Mouse (Mus musculus): ENCODE results near the gene Cactin. TPM values are rescaled to one million over a fixed set of nuclear protein-coding genes. Genes with fewer than 3 reads are reported as not detected.

The Cactin gene
- total and polyA plus RNA-seq, 2 experiments from 2014 or later, result 13.7 to 14.3 TPM

GRCm38 (mm10) chr10:81366477-81367206 is 45.7 kb downstream of the Cactin start:
- Histone ChIP-seq H3K27me3 (ENCODE audit: control insufficient read depth, insufficient read depth, low read length) (peaks cover 3% of the 10 kb centered on the region; the same call in 1 of the 2 replicates), H3K4me1 (ENCODE audit: control insufficient read depth, insufficient read depth) (peaks cover 31% of the 10 kb centered on the region), H3K36me3 (replicated peaks; ENCODE audit: control insufficient read depth, insufficient read depth, low read length) (peaks cover 53% of the 10 kb centered on the region), H3K4me2 (ENCODE audit: low read depth, low read length) (no peak overlapping the region), H3K27ac (ENCODE audit: low read depth) (no peak overlapping the region), H3K9ac (replicated peaks; ENCODE audit: low read depth, low read length) (no peak overlapping the region), H3K9me3 (replicated peaks; ENCODE audit: control insufficient read depth, low read length) (no peaks in the 10 kb centered on the region), H3K4me3 (ENCODE audit: low read depth, low read length) (no peak overlapping the region)
- ATAC-seq (ENCODE audit: insufficient read depth, low read depth) (no peak), DNase-seq (ENCODE audit: low spot score) (no peak)
- TF ChIP-seq CTCF (IDR thresholded peaks at IDR 0.05; ENCODE audit: low read depth) (no peak), EP300 (IDR thresholded peaks at IDR 0.05; ENCODE audit: low read depth) (no peak)
- 44% methylated on average over 6 of the region's 6 CpGs for WGBS

- Histone ChIP-seq H3K9ac (replicated peaks; ENCODE audit: low read depth, low read length) (no peak overlapping the region), H3K4me3 (ENCODE audit: low read depth, low read length) (no peak overlapping the region), H3K27me3 (ENCODE audit: control insufficient read depth, insufficient read depth, low read length) (peaks cover 3% of the 10 kb centered on the region; the same call in 1 of the 2 replicates), H3K36me3 (replicated peaks; ENCODE audit: control insufficient read depth, insufficient read depth, low read length) (peaks cover 53% of the 10 kb centered on the region), H3K27ac (ENCODE audit: low read depth) (no peak overlapping the region), H3K4me2 (ENCODE audit: low read depth, low read length) (no peak overlapping the region), H3K4me1 (ENCODE audit: control insufficient read depth, insufficient read depth) (peaks cover 29% of the 10 kb centered on the region), H3K9me3 (replicated peaks; ENCODE audit: control insufficient read depth, low read length) (no peaks in the 10 kb centered on the region)
- 92% methylated on average over 6 of the region's 6 CpGs for WGBS
- TF ChIP-seq CTCF (IDR thresholded peaks at IDR 0.05; ENCODE audit: low read depth) (no peak), EP300 (IDR thresholded peaks at IDR 0.05; ENCODE audit: low read depth) (no peak)
- ATAC-seq (ENCODE audit: insufficient read depth, low read depth) (no peak), DNase-seq (ENCODE audit: low spot score) (no peak)
These were observed 46.2 kb downstream of the Cactin start for GRCm38 (mm10) chr10:81367207-81367495.

GRCm38 (mm10) chr10:81375322-81375721 is 54.4 kb downstream of the Cactin start:
- ATAC-seq (ENCODE audit: insufficient read depth, low read depth) (no peak), DNase-seq (ENCODE audit: low spot score) (no peak)
- WGBS, result 91% methylated on average over 10 of the region's 10 CpGs
- Histone ChIP-seq H3K4me2 (ENCODE audit: low read depth, low read length) (no peak overlapping the region), H3K27ac (ENCODE audit: low read depth) (no peak overlapping the region), H3K4me1 (ENCODE audit: control insufficient read depth, insufficient read depth) (peaks cover 17% of the 10 kb centered on the region), H3K9me3 (replicated peaks; ENCODE audit: control insufficient read depth, low read length) (no peaks in the 10 kb centered on the region), H3K9ac (replicated peaks; ENCODE audit: low read depth, low read length) (no peak overlapping the region), H3K36me3 (replicated peaks; ENCODE audit: control insufficient read depth, insufficient read depth, low read length) (peaks cover 34% of the 10 kb centered on the region), H3K4me3 (ENCODE audit: low read depth, low read length) (no peak overlapping the region), H3K27me3 (ENCODE audit: control insufficient read depth, insufficient read depth, low read length) (no peaks in the 10 kb centered on the region)
- no peak for TF ChIP-seq CTCF (IDR thresholded peaks at IDR 0.05; ENCODE audit: low read depth)
- TF ChIP-seq EP300 (IDR thresholded peaks at IDR 0.05; ENCODE audit: low read depth), result no peak

Small RNA genes lying within 50 kb of the gene (microRNA-seq; reads per million reads assigned to microRNA genes)
- gene Mir3057, result 10.4 reads per million, percentile 29 among the genes with 10 or more reads in this experiment

Other genes with a start within 250 kb of the Cactin start
Only the 30 nearest of the 32 such genes appear.
- gene Creb3l3, start 222.2 kb upstream of the Cactin start, total RNA-seq (2014; rRNA removed; ENCODE audit: low replicate concordance), result 1.3 TPM in 1 of 2 replicates, not detected in the other
- gene Creb3l3, start 222.2 kb upstream of the Cactin start, polyA plus RNA-seq (2015; fragmentation: Nextera tagmentation; extraction: Ambion mirVana), result 0.55 and 0.93 TPM in 2 replicates
- 177 and 208 TPM in 2 replicates for gene Map2k2, start 215.2 kb upstream of the Cactin start, total RNA-seq (2014; rRNA removed; ENCODE audit: low replicate concordance)
- gene Map2k2, start 215.2 kb upstream of the Cactin start, polyA plus RNA-seq (2015; fragmentation: Nextera tagmentation; extraction: Ambion mirVana), result 130 and 133 TPM in 2 replicates
- 57.8 and 68.6 TPM in 2 replicates for gene Zbtb7a, start 185.9 kb upstream of the Cactin start, total RNA-seq (2014; rRNA removed; ENCODE audit: low replicate concordance)
- 27.8 and 32.3 TPM in 2 replicates for gene Zbtb7a, start 185.9 kb upstream of the Cactin start, polyA plus RNA-seq (2015; fragmentation: Nextera tagmentation; extraction: Ambion mirVana)
- gene Pias4, start 153.2 kb upstream of the Cactin start, total RNA-seq (2014; rRNA removed; ENCODE audit: low replicate concordance), result 14.4 and 19.6 TPM in 2 replicates
- 19.8 and 20.7 TPM in 2 replicates for gene Pias4, start 153.2 kb upstream of the Cactin start, polyA plus RNA-seq (2015; fragmentation: Nextera tagmentation; extraction: Ambion mirVana)
- gene Eef2, start 144.5 kb upstream of the Cactin start, total RNA-seq (2014; rRNA removed; ENCODE audit: low replicate concordance), result 1,828 and 2,004 TPM in 2 replicates
- gene Eef2, start 144.5 kb upstream of the Cactin start, polyA plus RNA-seq (2015; fragmentation: Nextera tagmentation; extraction: Ambion mirVana), result 353 and 370 TPM in 2 replicates
- gene Dapk3, start 138.1 kb upstream of the Cactin start, total RNA-seq (2014; rRNA removed; ENCODE audit: low replicate concordance), result 56.5 and 72.7 TPM in 2 replicates
- gene Dapk3, start 138.1 kb upstream of the Cactin start, polyA plus RNA-seq (2015; fragmentation: Nextera tagmentation; extraction: Ambion mirVana), result 29.0 and 31.7 TPM in 2 replicates
- not detected in 2 replicates for gene 4930442H23Rik, start 137.3 kb upstream of the Cactin start, total RNA-seq (2014; rRNA removed; ENCODE audit: low replicate concordance)
- gene 4930442H23Rik, start 137.3 kb upstream of the Cactin start, polyA plus RNA-seq (2015; fragmentation: Nextera tagmentation; extraction: Ambion mirVana), result 0.12 TPM in 1 of 2 replicates, not detected in the other
- gene Nmrk2, start 119.1 kb upstream of the Cactin start, total RNA-seq (2014; rRNA removed; ENCODE audit: low replicate concordance), result 30.5 and 35.2 TPM in 2 replicates
- gene Nmrk2, start 119.1 kb upstream of the Cactin start, polyA plus RNA-seq (2015; fragmentation: Nextera tagmentation; extraction: Ambion mirVana), result 13.0 and 14.2 TPM in 2 replicates
- 0.58 TPM in 1 of 2 replicates, not detected in the other for gene Atcay, start 90.3 kb upstream of the Cactin start, total RNA-seq (2014; rRNA removed; ENCODE audit: low replicate concordance)
- gene Atcay, start 90.3 kb upstream of the Cactin start, polyA plus RNA-seq (2015; fragmentation: Nextera tagmentation; extraction: Ambion mirVana), result 0.25 TPM in 2 replicates
- 7.0 and 10.2 TPM in 2 replicates for gene Zfr2, start 87.9 kb upstream of the Cactin start, total RNA-seq (2014; rRNA removed; ENCODE audit: low replicate concordance)
- 2.2 and 2.6 TPM in 2 replicates for gene Zfr2, start 87.9 kb upstream of the Cactin start, polyA plus RNA-seq (2015; fragmentation: Nextera tagmentation; extraction: Ambion mirVana)
- 0.31 and 0.66 TPM in 2 replicates for gene Matk, start 68.2 kb upstream of the Cactin start, total RNA-seq (2014; rRNA removed; ENCODE audit: low replicate concordance)
- gene Matk, start 68.2 kb upstream of the Cactin start, polyA plus RNA-seq (2015; fragmentation: Nextera tagmentation; extraction: Ambion mirVana), result 0.42 and 0.51 TPM in 2 replicates
- gene Mrpl54, start 54.2 kb upstream of the Cactin start, total RNA-seq (2014; rRNA removed; ENCODE audit: low replicate concordance), result 272 and 288 TPM in 2 replicates
- 264 and 272 TPM in 2 replicates for gene Mrpl54, start 54.2 kb upstream of the Cactin start, polyA plus RNA-seq (2015; fragmentation: Nextera tagmentation; extraction: Ambion mirVana)
- gene Apba3, start 54.1 kb upstream of the Cactin start, total RNA-seq (2014; rRNA removed; ENCODE audit: low replicate concordance), result 84.8 and 114 TPM in 2 replicates
- gene Apba3, start 54.1 kb upstream of the Cactin start, polyA plus RNA-seq (2015; fragmentation: Nextera tagmentation; extraction: Ambion mirVana), result 45.2 and 46.1 TPM in 2 replicates
- gene Tjp3, start 29.5 kb upstream of the Cactin start, total RNA-seq (2014; rRNA removed; ENCODE audit: low replicate concordance), result 0.12 and 2.3 TPM in 2 replicates
- 0.51 and 0.62 TPM in 2 replicates for gene Tjp3, start 29.5 kb upstream of the Cactin start, polyA plus RNA-seq (2015; fragmentation: Nextera tagmentation; extraction: Ambion mirVana)
- gene Pip5k1c, start 28.1 kb upstream of the Cactin start, total RNA-seq (2014; rRNA removed; ENCODE audit: low replicate concordance), result 38.5 and 44.3 TPM in 2 replicates
- gene Pip5k1c, start 28.1 kb upstream of the Cactin start, polyA plus RNA-seq (2015; fragmentation: Nextera tagmentation; extraction: Ambion mirVana), result 20.9 and 21.4 TPM in 2 replicates
- gene Tbxa2r, start 7.6 kb downstream of the Cactin start, total RNA-seq (2014; rRNA removed; ENCODE audit: low replicate concordance), result 4.7 and 10.5 TPM in 2 replicates
- 6.3 and 7.0 TPM in 2 replicates for gene Tbxa2r, start 7.6 kb downstream of the Cactin start, polyA plus RNA-seq (2015; fragmentation: Nextera tagmentation; extraction: Ambion mirVana)
- gene Gipc3, start 22.2 kb downstream of the Cactin start, total RNA-seq (2014; rRNA removed; ENCODE audit: low replicate concordance), result 0.08 and 0.12 TPM in 2 replicates
- gene Gipc3, start 22.2 kb downstream of the Cactin start, polyA plus RNA-seq (2015; fragmentation: Nextera tagmentation; extraction: Ambion mirVana), result 0.16 and 0.21 TPM in 2 replicates
- 63.9 and 80.7 TPM in 2 replicates for gene Hmg20b, start 29.4 kb downstream of the Cactin start, total RNA-seq (2014; rRNA removed; ENCODE audit: low replicate concordance)
- gene Hmg20b, start 29.4 kb downstream of the Cactin start, polyA plus RNA-seq (2015; fragmentation: Nextera tagmentation; extraction: Ambion mirVana), result 92.3 and 94.5 TPM in 2 replicates
- gene Mfsd12, start 36.4 kb downstream of the Cactin start, total RNA-seq (2014; rRNA removed; ENCODE audit: low replicate concordance), result 20.2 and 30.5 TPM in 2 replicates
- gene Mfsd12, start 36.4 kb downstream of the Cactin start, polyA plus RNA-seq (2015; fragmentation: Nextera tagmentation; extraction: Ambion mirVana), result 10.3 and 11.4 TPM in 2 replicates
- gene 4930404N11Rik, start 44.7 kb downstream of the Cactin start, total RNA-seq (2014; rRNA removed; ENCODE audit: low replicate concordance), result not detected in 2 replicates
- gene 4930404N11Rik, start 44.7 kb downstream of the Cactin start, polyA plus RNA-seq (2015; fragmentation: Nextera tagmentation; extraction: Ambion mirVana), result 0.68 and 1.0 TPM in 2 replicates
- gene Fzr1, start 57.4 kb downstream of the Cactin start, total RNA-seq (2014; rRNA removed; ENCODE audit: low replicate concordance), result 47.6 and 53.9 TPM in 2 replicates
- gene Fzr1, start 57.4 kb downstream of the Cactin start, polyA plus RNA-seq (2015; fragmentation: Nextera tagmentation; extraction: Ambion mirVana), result 45.8 and 48.4 TPM in 2 replicates
- gene Dohh, start 63.3 kb downstream of the Cactin start, total RNA-seq (2014; rRNA removed; ENCODE audit: low replicate concordance), result 123 and 139 TPM in 2 replicates
- 75.2 and 77.6 TPM in 2 replicates for gene Dohh, start 63.3 kb downstream of the Cactin start, polyA plus RNA-seq (2015; fragmentation: Nextera tagmentation; extraction: Ambion mirVana)
- 0.11 TPM in 1 of 2 replicates, not detected in the other for gene Gm48551, start 63.4 kb downstream of the Cactin start, total RNA-seq (2014; rRNA removed; ENCODE audit: low replicate concordance)
- 0.43 and 1.1 TPM in 2 replicates for gene Gm48551, start 63.4 kb downstream of the Cactin start, polyA plus RNA-seq (2015; fragmentation: Nextera tagmentation; extraction: Ambion mirVana)
- gene Gm48552, start 67.9 kb downstream of the Cactin start, total RNA-seq (2014; rRNA removed; ENCODE audit: low replicate concordance), result not detected in 2 replicates
- gene Gm48552, start 67.9 kb downstream of the Cactin start, polyA plus RNA-seq (2015; fragmentation: Nextera tagmentation; extraction: Ambion mirVana), result 0.45 and 0.70 TPM in 2 replicates
- 6.6 and 7.8 TPM in 2 replicates for gene Smim24, start 71.9 kb downstream of the Cactin start, total RNA-seq (2014; rRNA removed; ENCODE audit: low replicate concordance)
- 3.3 and 3.8 TPM in 2 replicates for gene Smim24, start 71.9 kb downstream of the Cactin start, polyA plus RNA-seq (2015; fragmentation: Nextera tagmentation; extraction: Ambion mirVana)
- 24.6 and 47.6 TPM in 2 replicates for gene Nfic, start 134.5 kb downstream of the Cactin start, total RNA-seq (2014; rRNA removed; ENCODE audit: low replicate concordance)
- gene Nfic, start 134.5 kb downstream of the Cactin start, polyA plus RNA-seq (2015; fragmentation: Nextera tagmentation; extraction: Ambion mirVana), result 73.7 and 77.9 TPM in 2 replicates
- gene Celf5, start 161.6 kb downstream of the Cactin start, total RNA-seq (2014; rRNA removed; ENCODE audit: low replicate concordance), result not detected in 2 replicates
- gene Celf5, start 161.6 kb downstream of the Cactin start, polyA plus RNA-seq (2015; fragmentation: Nextera tagmentation; extraction: Ambion mirVana), result 0.07 and 0.08 TPM in 2 replicates
- 88.5 and 91.5 TPM in 2 replicates for gene Ncln, start 175.3 kb downstream of the Cactin start, total RNA-seq (2014; rRNA removed; ENCODE audit: low replicate concordance)
- 27.1 and 30.5 TPM in 2 replicates for gene Ncln, start 175.3 kb downstream of the Cactin start, polyA plus RNA-seq (2015; fragmentation: Nextera tagmentation; extraction: Ambion mirVana)
- gene S1pr4, start 179.0 kb downstream of the Cactin start, total RNA-seq (2014; rRNA removed; ENCODE audit: low replicate concordance), result 0.66 TPM in 1 of 2 replicates, not detected in the other
- gene S1pr4, start 179.0 kb downstream of the Cactin start, polyA plus RNA-seq (2015; fragmentation: Nextera tagmentation; extraction: Ambion mirVana), result 0.34 and 0.43 TPM in 2 replicates
- gene Gna15, start 203.1 kb downstream of the Cactin start, total RNA-seq (2014; rRNA removed; ENCODE audit: low replicate concordance), result 0.35 TPM in 1 of 2 replicates, not detected in the other
- 0.59 and 0.63 TPM in 2 replicates for gene Gna15, start 203.1 kb downstream of the Cactin start, polyA plus RNA-seq (2015; fragmentation: Nextera tagmentation; extraction: Ambion mirVana)

Data from heart, postnatal 0 days (tissue).